Mouse (Mus musculus) layer of hippocampus, postnatal 10 days (tissue): ENCODE measurements at regions not wholly inside any gene's neighbourhood (a gene's known extent, or its start where the extent isn't known, plus 50 kb on each side); places are given as distances from the start of the nearest gene placed in this dataset.
"Not testable (repeated sequence)": the region's sequence is repeated elsewhere in the genome, so short reads cannot be mapped to it uniquely, and the experiment has no call there.

Experiments
- DNase-seq, 2 experiments: peaks; one replicate each; pipeline ENCODE4 v3.0.0; 2021; ENCODE audit warnings: low spot score in 2 of 2

DNA sequence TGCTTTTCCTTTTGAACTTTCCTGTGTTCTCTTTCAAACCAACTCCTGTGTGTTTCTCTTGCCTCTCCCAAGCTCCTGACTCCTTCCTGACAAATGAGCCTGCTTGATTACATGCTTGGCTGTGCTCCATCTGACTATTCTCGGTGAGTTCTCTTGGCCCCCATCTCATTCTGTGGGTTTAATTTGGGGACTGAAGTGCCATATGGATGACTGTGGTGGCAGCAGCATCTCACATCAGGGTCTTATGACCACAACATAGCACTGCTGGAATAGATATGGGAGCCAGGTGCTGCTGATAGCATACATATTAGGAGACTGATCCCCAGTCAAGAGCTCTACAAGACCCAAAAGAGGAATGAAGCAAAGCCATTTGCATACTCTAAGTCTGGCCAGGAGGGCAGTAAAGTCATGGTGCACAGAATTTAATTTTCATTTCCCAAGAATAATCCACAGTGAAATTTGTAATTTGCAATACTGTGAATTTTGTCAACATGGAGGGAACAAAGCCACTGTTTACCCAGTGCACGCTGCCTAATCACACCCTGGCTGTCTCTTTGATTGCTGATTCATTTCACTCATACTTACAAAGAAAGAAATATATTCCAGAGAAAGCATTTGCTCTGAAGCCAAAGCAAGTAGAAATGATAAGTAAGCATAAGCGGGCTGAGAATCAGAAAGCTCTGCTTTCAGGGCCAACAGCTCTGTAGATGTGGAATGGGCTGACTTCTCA, 1478.4 kb upstream of the Gm7489 start:
- no peak for DNase-seq

DNA sequence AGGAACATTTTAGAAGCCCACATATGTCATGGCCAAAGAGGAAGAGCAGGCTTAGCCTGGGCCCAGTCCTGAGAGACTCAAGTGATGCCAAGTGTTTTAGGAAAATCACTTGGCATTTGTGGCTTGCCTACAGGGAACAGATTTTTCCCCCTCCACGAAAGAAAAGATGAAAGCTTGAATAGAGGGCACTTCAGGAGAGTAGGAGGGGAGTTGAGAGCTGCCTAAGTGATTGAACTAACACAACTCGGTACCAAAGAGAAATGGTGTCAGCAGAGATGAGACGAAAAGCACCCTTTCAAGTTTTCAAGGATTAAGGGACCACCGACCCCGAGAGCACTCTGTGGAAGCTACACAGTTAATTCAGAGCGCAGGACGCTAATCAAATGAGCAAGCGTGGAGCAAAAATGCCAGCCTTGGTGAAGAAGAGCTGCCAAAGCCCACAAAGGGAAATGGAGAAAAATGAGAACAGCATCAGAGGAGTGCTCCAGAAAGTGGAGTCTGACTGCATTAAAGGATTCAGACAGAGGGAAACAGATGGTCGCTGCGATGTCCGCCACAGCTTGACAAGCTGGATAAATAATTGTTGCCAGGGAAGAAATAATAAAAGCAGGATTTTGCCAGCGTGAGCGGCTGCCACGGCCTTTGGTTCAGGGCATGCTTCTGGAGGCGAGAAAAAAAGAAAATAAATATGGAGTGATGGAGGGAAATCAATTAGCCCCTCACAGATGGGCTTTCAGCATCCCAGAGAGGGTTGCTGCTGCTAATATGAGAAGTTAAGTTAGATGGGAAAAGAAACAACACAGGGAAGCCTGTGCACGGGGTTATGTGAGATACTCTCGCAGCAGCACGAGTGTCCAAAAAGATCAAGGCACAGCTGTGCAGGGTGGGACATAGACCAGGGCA, 1471.6 kb upstream of the Gm7489 start:
- DNase-seq, result peak; percentile 49 to 59

DNA sequence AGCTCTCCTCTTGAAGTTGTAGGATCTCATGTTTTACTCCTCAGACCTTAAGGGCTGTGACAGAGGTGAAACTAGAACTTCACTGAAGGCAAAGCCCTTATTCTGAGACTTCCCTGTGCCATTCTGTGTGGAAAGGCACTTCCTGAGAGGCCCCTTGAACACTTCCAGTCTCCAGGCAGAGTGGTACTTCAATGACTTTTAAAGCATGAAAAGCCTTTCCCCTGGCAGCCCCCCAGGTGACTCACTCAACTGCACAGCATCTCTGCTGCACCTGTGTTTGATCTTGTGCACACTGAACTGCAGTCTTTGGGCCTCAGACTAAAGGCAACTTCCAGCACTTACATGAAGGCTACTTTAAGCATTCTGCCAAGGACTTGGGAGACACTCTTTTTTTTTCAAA, 1458.7 kb upstream of the Gm7489 start:
- no peak for DNase-seq

DNA sequence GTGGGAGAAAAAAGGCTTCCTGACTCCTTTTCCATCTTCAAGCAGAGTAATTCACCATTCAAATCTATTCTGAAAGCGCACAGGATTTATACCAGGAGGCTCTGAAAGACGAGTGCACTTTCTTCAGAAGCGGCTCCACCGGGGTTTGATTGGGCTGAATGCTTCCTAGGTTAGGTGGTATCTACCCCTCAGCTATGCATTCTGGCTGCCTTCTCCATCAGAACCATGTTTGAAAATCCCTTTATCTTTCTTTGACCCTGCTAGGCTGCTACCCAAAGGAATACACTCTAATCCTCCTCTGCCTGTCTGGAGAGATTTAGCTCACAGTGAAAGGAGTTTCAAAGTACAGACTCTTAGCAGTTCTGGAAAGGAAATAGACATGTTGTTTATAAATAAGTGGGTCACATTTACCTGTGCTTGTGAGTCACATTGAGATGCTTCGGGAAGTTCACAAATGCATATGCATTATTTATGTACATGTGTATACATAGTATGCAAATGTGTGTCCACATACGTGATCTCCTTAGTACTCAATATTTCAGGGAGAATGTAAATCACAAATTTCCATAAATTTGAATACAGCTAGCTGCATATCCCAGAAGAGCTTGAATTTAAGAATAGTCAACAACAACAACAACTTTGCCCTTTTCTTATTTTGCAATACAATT, 1454.1 kb upstream of the Gm7489 start:
- no peak for DNase-seq

DNA sequence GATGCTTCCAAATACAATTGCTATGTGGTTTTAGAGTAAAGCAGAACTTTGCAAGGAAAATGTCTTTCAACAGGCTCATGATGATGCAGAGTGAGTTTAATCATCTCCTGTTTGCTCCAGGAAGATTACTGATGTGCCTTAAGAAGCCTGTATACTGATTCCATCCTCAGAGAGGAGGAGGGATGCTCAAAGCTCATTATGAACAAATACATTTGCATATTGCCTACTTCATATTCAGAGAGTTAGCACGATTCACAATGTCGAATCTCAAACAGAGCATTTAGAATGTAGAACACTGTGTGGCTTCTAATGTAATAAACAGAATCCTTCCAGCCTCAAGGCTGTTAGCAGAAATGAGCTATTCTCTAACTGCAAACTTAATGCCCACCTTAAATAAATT, 1451.1 kb upstream of the Gm7489 start:
- no peak for DNase-seq

DNA sequence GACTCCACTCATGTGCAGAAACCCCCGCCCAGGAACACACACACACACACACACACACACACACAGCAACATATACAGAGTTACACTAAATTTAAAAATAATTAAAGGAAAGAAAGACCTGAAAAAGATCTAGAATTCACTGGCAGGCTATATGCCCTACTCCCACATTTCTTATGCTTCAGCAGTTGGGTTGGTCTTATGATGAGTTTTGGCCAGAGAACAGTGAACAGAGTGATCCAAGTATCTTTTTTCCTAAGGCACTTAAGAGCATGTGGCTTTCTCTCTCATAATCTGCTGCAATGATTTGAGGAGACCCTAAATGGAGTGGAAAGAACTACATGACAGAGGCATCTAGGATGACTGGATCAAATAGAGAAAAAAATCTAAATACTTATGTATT, 1446.3 kb upstream of the Gm7489 start:
- no peak for DNase-seq

DNA sequence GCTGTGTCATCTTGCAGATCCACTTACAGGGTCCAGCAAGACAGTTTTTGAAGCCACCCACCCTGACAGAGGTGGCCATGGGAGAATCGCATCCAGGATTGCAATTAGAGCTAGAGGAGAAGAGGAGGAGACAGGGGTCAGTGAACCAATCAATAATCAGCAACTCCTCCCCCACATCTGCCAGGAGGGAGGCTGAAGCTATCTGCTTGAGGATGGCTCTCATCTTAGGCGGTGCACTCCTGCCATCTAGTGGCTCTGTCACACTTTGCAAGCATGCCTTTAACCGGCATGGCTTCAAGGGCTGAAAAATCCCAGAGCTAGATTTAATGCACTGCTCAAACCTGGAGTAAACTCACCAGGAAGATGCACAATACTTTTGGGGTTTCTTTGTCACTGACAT, 1425.9 kb upstream of the Gm7489 start:
- peak; percentile 91 to 92 for DNase-seq

DNA sequence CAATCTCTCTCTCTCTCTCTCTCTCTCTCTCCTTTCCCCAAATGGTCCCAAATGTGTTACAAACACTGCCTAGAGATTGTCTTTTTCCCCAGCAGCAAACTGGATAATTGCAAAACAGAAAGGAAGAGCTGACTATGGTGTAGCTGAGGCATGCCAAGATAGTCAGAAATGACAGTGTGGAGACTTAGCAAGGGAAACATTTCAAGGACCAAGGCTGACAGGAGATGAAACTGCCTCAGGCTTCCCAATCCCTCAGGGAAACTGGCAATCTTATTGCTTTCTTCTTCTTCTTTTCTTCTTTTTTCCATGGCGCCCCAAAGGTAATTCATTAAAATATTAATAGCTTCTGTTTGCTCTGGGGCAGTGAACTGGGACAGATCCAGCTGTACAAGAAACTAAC, 1425.4 kb upstream of the Gm7489 start:
- DNase-seq, result no peak

DNA sequence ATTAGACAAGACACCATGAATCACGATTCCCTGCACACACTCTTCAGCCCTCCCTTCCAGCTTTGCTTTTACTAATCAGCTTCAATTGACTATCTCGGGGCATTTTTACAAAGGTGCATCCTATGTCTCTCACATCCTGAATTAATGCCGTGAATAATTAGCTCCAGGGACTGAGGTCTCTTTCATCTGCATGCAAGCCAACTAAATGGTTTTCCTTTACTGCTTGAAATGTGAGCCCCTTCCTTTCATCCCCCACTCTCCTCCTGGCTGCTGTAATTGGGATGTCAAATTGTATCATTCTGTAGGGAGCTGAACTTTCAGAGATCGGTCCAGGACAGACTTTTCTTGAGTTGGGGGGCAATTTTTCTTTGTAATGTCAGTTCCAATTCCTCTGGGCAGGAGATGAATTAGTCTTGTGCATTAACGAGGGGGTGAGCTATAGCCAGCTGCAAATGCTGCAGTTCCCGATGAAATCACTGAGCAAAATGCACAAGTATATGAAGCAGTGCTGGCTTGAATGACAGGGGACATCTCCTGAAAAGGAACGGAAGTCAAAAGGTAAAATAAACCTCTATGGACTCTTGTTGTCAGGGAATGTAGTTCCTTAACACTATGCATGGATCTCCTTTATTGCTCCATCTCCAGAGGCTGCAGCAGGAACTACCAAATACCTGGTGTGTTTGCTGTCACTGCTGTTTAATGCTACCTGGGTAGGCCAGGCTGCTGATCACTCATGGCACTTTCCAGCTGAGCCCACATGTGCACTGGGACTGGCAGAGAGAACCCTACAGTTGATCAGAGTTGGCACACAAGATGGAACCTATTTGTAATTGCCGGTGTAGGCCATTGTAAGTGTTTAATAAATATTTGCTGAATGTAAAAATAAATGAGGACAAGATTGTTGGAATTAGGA, 1420.2 kb upstream of the Gm7489 start:
- no peak for DNase-seq

DNA sequence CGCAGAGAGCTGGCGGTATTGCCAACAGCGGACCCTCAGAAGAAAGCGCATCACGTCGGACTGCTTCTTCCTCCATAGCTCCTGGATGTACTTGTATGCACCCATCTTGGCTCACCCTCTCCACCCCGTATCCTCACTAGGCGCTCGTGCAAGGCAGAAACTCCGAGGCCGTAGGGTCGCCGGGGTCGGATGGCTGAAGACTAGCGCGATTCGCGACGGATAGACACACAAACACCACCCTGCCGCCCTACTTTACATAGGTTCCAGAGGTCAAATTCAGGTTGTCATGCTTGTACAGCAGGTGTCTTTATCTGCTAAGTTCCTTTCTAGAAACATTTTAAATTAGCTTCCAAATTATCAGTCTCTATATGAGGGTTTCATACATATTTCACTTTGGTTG, 1406.6 kb upstream of the Gm7489 start:
- not testable (repeated sequence) for DNase-seq

DNA sequence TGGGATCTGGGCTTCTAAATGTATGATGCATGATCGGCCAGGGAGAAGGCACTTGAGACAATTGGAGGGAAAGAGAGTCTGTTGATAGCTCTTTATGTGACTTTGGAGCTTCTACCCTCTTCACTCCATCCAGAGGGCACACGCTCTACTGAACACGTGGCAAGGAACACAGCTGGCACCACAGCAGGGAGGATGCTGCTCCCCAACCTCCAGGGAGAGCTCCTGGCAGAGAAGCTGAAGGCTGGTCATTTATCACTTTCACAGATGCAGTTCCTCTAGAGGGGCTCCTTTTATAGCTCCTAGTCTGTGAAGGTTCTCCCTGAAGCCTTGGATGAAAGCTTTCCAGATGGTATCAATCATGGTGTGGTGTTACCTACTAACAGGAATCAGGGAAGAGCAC, 1403.9 kb upstream of the Gm7489 start:
- DNase-seq, result no peak

DNA sequence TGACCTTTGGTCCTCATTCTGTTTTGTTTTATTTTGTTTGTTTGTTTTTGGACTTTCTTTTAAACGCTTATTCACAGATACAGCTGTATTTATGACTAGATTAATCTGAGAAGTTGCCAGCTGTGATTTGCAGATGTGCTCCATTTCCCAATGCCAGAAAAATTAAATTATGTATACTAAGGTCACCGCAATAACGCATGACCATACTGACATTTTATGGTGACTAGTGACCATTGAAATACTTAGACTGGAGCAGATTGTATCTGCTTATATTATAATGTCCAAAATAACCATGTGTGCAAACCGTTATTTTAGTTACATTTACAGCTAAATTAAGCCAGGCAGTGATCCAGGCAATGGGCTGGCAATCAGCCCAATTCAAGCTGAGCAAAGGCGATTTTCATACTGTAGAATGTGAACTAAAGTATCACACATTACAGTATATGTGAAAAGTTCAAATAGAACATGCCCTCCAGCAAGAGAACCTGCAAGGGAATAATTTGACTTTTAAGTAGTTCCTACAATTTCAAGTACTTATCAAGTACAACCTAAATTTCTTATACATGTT, 1401.0 kb upstream of the Gm7489 start:
- DNase-seq, result no peak

DNA sequence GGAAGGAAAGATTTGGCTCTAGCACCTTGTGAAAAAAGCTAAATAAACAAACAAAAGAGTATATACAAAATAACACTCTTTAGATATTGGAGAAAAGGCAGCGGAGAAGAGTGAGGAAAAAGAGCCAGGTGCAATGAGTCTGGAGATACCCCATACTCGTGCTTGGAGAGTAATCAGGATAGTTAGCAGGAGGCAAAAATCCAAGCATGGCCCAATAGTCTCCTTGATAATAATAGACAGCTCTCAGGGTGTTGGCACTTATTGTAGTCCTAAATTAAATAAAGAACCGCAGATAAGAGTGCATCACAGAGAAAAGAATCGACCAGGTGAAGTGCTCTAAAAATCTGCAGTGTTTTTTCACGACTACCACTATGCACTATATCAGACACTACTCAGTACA, 1400.4 kb upstream of the Gm7489 start:
- DNase-seq, result no peak

DNA sequence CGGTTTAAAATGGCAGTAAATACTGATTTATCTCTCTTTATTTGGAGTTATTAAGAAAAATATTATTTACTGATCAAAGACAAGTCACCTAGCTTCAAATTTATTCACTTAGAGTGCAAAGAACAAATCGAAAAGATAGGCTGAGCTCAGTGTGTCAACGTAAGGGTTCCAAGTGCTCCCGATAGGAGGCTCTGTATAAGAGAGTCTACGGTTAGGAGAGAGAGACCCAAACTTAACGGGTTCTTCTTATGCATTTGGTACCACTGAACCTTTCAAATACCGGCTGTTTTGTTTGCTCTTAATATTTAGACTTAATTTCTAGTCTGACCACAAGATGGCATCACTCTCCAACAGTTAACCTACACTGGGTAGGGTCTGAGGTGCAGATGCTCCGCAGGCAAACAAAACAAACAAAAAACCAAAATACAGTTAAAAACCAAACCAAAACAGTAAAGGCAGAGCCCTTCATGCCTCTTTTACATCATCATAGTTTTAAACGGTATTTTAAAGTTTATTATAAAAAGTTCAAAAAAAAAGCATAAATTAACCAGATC, 1379.4 kb upstream of the Gm7489 start:
- no peak for DNase-seq

DNA sequence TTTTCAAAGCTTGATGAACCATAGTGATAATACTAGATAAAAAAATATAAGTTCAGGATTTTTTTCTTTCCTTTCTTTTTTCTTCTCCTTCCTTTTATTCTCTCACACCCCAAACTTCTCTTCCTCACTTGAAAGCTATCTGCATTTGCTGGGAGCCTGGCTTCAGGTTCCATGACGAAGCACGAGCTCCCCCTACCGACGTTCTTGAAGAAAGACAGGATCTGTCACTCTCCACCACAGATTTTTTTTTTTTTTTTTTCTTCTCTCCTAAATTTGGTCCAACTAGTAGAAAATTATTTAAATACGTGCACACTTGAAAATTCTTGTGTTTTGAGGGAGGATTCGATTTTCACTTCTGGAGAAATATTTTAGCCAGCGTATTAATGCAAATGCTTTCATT, 1377.8 kb upstream of the Gm7489 start:
- peak; percentile 67 to 71 for DNase-seq

DNA sequence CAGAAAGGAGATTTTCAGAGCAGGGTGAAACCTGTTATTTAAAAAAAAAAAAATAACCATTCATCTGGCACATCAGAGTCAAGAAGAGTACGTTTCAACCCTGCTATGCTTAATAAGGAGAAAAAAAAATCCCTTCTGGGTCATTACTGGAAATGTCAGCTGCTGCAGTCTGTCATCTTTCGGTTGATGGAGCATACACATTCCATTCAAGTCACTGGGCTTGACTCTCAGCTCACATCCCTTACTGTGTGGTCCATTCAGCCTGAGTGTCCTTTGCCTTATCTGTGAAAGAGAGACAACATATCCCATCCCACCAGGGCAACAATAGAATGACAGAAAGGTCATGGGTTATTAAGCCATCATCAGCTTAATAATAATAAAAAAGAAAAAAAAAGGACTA, 1376.1 kb upstream of the Gm7489 start:
- DNase-seq, result no peak

DNA sequence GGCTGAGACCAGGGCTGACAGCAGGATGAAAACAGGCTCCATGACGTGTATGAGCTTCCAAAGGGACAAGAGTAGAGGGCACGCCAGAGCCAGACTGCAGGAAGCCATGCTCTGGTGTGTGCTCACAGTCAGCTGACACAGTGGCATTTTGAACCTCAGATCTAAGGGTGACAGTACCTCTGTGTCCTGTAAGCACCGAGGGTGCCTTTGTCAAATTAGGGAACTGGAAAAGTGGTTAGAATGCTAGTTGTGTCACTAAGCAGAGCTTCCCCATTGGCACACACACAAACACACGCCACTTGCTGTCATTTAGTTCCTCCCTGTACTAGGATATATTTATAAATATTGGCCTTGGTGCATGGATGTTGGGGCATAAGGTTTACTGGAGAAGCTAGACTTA, 1374.6 kb upstream of the Gm7489 start:
- no peak for DNase-seq

DNA sequence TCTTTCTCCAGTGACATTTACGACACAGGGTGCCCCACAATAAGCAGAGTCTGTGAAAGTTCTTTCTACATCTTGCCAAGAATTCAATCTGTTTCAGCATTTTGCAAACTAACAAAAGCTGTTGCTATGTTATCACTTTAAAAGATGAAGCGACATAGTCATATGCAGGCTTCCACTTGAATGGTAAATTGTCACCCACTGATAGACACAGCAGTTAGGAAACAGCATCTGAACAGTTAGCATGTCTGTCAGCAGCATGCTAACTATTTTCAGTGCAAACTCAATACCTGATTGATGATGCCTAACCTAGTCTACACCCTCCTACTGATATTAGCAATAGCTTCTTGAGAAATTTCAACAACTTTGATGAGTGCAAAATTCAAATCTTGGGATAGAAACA, 1348.1 kb upstream of the Gm7489 start:
- DNase-seq, result no peak

DNA sequence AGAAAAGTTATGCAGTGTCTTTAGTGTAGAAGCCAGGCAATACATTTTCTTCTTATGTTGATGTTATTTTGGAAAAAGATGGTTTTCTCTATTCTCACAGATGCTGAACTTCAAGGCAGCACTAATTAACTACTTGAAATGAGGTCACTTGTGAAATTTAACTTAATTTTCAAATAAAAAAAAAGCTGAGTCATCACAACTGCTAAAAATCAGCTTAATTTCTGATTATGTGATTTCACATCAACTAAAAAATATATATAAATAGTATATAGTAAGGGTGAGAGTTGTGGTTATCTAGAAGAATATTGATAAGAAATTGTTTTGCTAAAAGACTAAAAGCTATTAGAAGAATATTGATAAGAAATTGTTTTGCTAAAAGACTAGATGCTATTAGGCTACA, 1326.0 kb upstream of the Gm7489 start:
- DNase-seq, result no peak

DNA sequence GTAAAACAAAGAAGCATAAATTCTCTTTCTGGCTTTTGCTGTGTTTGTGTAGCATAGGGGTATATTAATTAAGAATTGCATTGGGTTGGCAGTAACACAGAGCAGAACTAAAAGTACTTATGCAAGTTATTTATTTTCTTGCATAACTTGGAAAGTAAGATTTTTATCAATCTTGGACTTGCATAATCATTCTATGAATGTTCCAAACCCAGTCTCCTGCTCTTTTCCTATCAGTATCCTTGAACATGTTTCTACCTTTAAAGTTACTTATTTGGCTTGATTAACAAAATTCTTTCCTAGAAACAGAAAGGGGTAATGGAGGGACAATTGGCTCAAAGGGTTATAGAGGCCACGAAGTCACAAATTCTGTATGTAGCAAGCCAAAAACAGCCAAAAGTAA, 1320.6 kb upstream of the Gm7489 start:
- no peak for DNase-seq
